Mouse (Mus musculus) hindbrain, embryonic 10.5 days (tissue): ENCODE measurements around the gene Fer1l4. TPM values are rescaled to one million over a fixed set of nuclear protein-coding genes. Genes with fewer than 3 reads are reported as not detected.

ENCODE experiments used
- DNase-seq: peaks from one replicate; pipeline ENCODE4 v3.0.0-alpha.2; 2017; ENCODE audit warnings: low spot score
- H3K27ac ChIP-seq: fragments of 300-500 bp; sonication (generic); 2 replicates; pipeline ENCODE4 v1.5.1; 2016; ENCODE audit warnings: mild to moderate bottlenecking, moderate library complexity
- H3K27me3 ChIP-seq: fragments of 300-500 bp; sonication (generic); 2 replicates; pipeline ENCODE4 v1.6.1; 2016; ENCODE audit warnings: mild to moderate bottlenecking; ENCODE audit not compliant: poor library complexity, insufficient read depth, severe bottlenecking
- H3K36me3 ChIP-seq: fragments of 300-500 bp; sonication (generic); 2 replicates; pipeline ENCODE4 v1.6.1; 2016; ENCODE audit warnings: mild to moderate bottlenecking, moderate library complexity
- H3K4me1 ChIP-seq: fragments of 300-500 bp; sonication (generic); replicated peaks from 2 replicates; pipeline ENCODE4 v1.6.1; 2016; ENCODE audit warnings: mild to moderate bottlenecking
- H3K4me3 ChIP-seq: fragments of 300-500 bp; sonication (generic); 2 replicates; pipeline ENCODE4 v1.5.1; 2016; ENCODE audit warnings: mild to moderate bottlenecking, moderate library complexity
- H3K9me3 ChIP-seq: fragments of 300-500 bp; sonication (generic); 2 replicates; pipeline ENCODE4 v1.6.1; 2016; ENCODE audit warnings: mild to moderate bottlenecking, moderate library complexity
- WGBS: fragments of 180-500 bp; shearing (Covaris S2); methylation state at CpG from one replicate; pipeline ENCODE4 v1.1.7; 2016; 5-methylcytosine and 5-hydroxymethylcytosine counted together
- polyA plus RNA-seq: library from polyadenylated mRNA; unstranded; fragments of >200 nt; fragmentation: Nextera tagmentation; extraction: Ambion mirVana; gene quantifications from 2 replicates; pipeline ENCODE4 v1.2.1, GENCODE M21; 2016

The Fer1l4 gene
- polyA plus RNA-seq, 1 experiment from 2014 or later = not detected

DNA sequence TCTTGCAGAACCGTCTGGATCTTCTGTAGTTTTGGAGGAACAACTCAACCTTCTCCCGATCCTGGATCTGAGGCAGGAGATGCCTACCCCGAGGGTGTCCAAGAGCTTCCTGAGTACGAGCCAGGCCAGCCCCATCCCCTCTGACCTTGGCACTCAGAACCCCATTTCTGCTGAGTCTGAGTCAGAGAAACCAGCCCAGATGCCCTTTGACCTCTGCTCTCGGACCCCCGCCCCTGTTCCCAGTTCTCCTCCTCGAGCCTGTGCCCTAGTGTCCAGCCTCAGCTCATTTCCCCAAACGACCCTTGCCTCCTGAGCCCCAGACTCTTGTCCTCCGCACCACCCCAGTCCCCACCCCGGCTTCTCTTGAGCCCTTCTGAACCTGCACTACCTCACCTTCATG lies 13.4 kb upstream of the Fer1l4 start:
- Histone ChIP-seq H3K27ac (peak overlapping the region; percentile 95), H3K36me3 (peaks cover 43% of the 10 kb centered on the region), H3K9me3 (no peaks in the 10 kb centered on the region), H3K4me3 (peak overlapping the region; percentile 85), H3K27me3 (no peaks in the 10 kb centered on the region), H3K4me1 (peaks cover 22% of the 10 kb centered on the region)
- 33% methylated on average over 10 of the region's 10 CpGs for WGBS
- DNase-seq = no peak

DNA sequence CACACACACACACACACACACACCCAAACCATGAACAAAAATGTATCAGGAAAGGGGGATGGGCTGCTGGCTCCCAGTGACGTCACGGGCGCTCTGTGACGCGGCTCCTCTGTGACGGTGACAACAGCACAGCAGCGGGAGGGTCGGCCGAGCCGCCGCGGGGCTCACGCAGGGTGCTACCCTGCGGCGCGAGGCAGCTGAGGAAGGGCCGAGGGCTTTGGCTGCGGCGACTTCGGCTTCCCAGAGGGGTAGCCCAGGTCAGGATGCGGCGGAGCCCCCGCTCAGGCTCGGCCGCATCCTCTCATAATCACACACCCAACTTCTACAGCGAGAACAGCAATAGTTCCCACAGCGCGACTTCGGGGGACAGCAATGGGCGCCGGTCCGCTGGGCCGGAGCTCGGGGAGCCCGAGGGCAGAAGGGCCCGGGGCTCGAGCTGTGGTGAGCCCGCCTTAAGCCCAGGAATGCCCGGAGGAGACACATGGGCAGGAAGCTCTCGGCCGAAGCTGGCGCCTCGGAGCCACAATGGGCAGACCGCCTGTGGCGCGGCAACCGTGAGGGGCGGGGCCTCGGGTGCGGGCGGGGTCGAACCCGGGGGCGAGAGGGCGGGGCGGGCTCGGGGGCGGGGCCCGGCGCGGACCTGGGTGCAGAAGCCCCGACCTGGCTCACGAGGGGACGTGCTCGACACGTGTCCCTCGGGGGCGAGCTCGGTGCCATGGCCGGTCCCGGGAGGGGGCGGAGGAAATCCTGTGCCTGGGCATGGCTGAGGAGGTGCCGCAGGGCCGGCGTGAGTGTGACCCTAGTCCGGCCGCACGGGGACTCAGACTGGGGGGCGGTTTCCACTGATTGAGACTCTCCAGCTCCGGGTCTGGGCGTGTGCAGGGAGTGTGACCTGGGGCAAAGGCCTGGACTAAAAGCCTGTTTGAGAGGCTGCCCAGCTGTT lies 12.6 kb upstream of the Fer1l4 start, which contains the start of gene Spag4:
Gene Spag4 (plus strand): TSS at position 77 of the 943 bp plus-strand sequence.
- Histone ChIP-seq H3K27ac (peak within 1 kb of the TSS; percentile 95), H3K4me3 (peak within 1 kb of the TSS; percentile 85), H3K36me3 (peaks cover 36% of the 10 kb centered on the region), H3K4me1 (peaks cover 22% of the 10 kb centered on the region), H3K27me3 (no peaks in the 10 kb centered on the region), H3K9me3 (no peaks in the 10 kb centered on the region)
- DNase-seq = peak; percentile 85
- under 1% methylated on average over 81 of the region's 81 CpGs for WGBS

DNA sequence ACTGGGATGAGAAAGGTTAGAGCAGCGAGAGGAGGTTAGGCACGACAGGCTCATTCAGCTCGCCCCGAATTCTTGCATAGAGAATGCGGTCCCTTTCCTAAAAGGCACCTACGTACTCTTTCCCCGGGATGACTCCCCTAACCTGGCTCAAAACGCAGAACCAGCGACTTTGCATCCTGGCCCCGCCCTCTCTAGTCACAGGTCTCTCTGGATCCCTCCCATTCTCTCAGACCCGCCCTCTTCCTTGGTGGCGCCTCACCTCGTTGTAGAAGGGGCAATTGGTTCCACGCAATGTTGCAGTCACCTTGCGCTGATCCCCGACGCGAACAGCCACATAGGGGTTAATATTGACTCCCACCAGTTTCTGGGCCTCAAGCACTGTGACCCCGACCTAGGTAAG lies 4.8 kb downstream of the Fer1l4 start:
- Histone ChIP-seq H3K27ac (no peak overlapping the region), H3K4me1 (peaks cover 9% of the 10 kb centered on the region), H3K36me3 (no peaks in the 10 kb centered on the region), H3K27me3 (peaks cover 25% of the 10 kb centered on the region), H3K9me3 (no peaks in the 10 kb centered on the region), H3K4me3 (peak overlapping the region; percentile 28)
- 6% methylated on average over 19 of the region's 19 CpGs for WGBS
- no peak for DNase-seq

DNA sequence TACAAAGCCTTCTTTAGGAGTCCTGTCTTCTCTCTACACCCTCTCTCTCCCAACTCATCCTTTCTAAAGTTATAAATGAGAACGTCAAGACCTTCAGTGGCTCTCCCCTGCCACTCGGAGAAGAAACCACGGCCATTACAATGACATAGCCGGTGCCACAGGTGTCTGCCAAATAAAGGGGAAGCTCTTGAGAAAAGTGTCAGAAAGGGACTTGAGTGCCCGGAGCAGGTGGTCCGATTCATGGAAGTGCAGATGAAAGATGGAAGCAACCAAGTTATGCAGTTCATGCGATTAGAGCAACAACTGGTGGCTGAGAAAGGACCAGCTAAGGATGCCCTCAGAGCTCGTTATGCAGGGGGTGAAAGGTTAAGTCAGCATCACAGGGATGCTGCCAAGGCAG lies 9.8 kb downstream of the Fer1l4 start:
- WGBS = 84% methylated on average over 8 of the region's 8 CpGs
- H3K27me3 ChIP-seq = peaks cover 17% of the 10 kb centered on the region
- H3K36me3 ChIP-seq = no peaks in the 10 kb centered on the region
- H3K4me1 ChIP-seq = peaks cover 5% of the 10 kb centered on the region
- no peak for DNase-seq
- H3K9me3 ChIP-seq = no peaks in the 10 kb centered on the region
- no peak overlapping the region for H3K4me3 ChIP-seq
- no peak overlapping the region for H3K27ac ChIP-seq

DNA sequence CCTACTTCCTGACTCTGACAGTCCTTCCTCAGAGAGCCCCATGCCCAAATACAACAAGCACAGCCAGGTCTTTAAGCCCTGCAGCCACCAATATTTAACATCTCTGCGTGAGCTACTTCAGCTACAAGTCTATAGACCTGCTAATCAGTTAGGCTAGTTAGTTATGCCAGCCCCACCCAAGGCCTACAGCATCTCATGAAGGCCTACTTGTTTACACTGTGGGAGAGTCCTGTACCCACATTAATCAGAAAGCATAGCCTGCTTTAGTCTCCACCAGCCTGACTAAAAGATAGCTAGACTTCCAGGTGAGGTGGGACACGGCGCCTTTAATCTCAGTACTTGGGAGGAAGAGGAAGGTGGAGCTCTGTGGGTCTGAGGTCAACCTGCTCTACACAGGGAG lies 13.4 kb downstream of the Fer1l4 start:
- Histone ChIP-seq H3K4me1 (0 out of 2 replicates have a peak, but pooled peaks cover 4% of the 10 kb centered on the region), H3K36me3 (no peaks in the 10 kb centered on the region), H3K4me3 (no peak overlapping the region), H3K27me3 (no peaks in the 10 kb centered on the region), H3K27ac (no peak overlapping the region), H3K9me3 (no peaks in the 10 kb centered on the region)
- DNase-seq = no peak
- 92% methylated on average over 3 of the region's 3 CpGs for WGBS

DNA sequence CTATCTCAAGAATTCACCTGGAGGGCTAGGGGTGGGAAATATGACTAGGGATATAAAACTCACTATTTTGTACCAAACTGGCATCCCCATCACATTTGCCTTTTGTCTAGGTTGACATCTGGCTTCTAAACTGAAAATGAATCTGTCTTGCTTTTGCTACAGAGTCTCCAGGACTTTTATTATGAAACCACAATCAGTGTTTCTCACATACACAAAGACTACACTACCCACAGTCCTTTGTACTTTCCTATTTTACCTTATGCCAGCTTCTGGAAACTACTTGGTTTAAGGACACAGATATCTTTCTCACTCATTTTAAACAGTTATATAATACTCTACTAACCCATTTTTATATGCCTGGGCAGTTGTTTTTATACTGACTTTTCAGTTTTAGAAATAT lies 27.3 kb downstream of the Fer1l4 start:
- Histone ChIP-seq H3K27me3 (no peaks in the 10 kb centered on the region), H3K4me3 (no peak overlapping the region), H3K27ac (no peak overlapping the region), H3K4me1 (no peaks in the 10 kb centered on the region; the same call in 1 of the 2 replicates), H3K36me3 (no peaks in the 10 kb centered on the region; the same call in 1 of the 2 replicates), H3K9me3 (no peaks in the 10 kb centered on the region)
- DNase-seq = no peak

DNA sequence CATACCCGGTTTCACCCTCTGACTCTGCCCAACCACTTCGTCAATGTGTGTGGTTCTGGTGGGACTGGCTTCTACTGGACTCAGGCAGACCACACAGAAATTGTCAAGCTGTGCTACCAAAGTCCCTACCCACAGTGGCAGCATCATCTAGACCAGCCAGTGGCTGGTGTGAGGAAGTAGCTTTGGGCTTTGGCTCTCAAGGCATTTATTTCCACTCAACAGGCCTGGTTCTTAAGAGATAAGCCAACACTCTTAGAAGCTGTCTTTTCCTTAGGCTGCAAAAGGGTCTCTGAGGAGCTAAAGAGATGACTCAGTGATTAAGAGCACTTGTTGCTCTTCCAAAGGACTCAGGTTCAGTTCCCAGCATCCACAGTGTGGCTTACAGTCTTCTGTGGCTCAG lies 31.0 kb downstream of the Fer1l4 start:
- no peak for DNase-seq
- no peaks in the 10 kb centered on the region for H3K9me3 ChIP-seq
- no peaks in the 10 kb centered on the region for H3K27me3 ChIP-seq
- no peak overlapping the region for H3K4me3 ChIP-seq
- peaks cover 37% of the 10 kb centered on the region for H3K36me3 ChIP-seq
- no peak overlapping the region for H3K27ac ChIP-seq
- WGBS = 90% methylated on average over 2 of the region's 2 CpGs
- H3K4me1 ChIP-seq = no peaks in the 10 kb centered on the region; the same call in 1 of the 2 replicates

DNA sequence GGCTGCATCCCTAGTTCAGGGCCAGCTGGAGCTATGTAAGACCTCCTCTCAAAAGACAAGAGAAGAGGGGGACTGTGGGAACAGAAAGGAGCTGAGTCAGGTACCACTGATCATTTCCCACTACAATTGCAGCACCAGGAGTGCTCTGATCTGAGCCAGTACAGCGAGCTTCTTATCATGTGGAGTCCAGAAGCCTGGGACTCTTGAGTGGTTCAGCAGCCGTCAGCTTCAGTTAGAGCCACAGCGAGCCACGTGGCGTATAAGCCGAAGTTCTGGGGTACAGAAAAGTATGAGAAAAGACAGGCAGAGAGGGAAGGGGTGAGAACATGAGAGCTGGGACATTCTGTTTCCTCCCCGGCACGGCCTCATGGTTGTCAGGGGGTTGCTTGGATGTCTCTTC lies 31.5 kb downstream of the Fer1l4 start:
- Histone ChIP-seq H3K27ac (no peak overlapping the region), H3K4me3 (no peak overlapping the region), H3K36me3 (peaks cover 42% of the 10 kb centered on the region), H3K27me3 (no peaks in the 10 kb centered on the region), H3K4me1 (no peaks in the 10 kb centered on the region; the same call in 1 of the 2 replicates), H3K9me3 (no peaks in the 10 kb centered on the region)
- 94% methylated on average over 8 of the region's 8 CpGs for WGBS
- no peak for DNase-seq

DNA sequence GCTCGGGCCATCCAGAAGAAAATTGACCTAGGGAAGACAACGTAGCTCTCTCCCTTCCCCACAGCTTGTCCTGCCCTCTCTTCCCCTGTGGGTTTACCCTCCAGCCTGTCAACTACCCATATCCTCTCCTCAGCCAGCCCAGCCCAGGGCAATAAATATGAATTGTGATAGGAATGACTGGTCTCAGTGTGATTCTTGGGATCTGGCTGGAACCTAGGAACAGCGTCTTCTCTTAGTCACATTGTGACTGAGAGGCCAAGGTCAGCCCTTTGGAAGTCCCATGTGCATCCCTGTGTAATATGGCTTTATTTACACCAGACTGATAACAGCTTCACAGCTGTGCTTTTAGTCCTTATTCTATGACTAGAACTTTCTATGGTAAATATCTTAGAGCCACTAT lies 34.6 kb downstream of the Fer1l4 start:
- Histone ChIP-seq H3K4me3 (no peak overlapping the region), H3K27ac (no peak overlapping the region), H3K36me3 (peaks cover 73% of the 10 kb centered on the region), H3K9me3 (no peaks in the 10 kb centered on the region), H3K27me3 (no peaks in the 10 kb centered on the region), H3K4me1 (no peaks in the 10 kb centered on the region)
- 92% methylated on average over 3 of the region's 3 CpGs for WGBS
- DNase-seq = no peak

DNA sequence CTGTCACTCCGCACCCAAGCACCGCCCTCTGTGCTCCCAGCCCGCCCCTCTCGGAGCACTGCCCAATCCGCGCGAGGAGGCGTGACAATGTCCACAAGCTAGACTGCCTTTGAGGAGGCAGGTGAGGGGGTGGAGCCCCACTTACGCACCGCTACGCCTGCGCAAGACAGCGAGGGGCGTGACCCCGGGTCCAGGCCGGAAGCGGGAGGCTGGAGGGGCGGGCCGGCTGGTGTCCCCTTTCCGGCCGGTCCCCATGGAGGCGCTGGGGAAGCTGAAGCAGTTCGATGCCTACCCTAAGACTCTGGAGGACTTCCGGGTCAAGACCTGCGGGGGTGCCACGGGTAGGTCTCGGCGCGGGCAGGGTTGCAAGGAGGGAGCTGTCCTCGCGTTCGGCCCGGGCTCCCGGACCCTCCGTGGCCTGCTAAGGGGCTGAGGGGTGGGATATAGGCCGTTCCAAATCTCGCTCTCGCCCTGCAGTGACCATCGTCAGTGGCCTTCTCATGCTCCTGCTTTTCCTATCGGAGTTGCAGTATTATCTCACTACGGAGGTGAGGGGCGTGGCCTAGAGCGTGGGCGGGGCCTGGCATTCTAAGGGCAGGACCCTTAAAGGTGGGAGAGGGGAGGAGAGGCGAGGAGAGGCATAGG lies 44.7 kb downstream of the Fer1l4 start, which contains the start of the genes 6430550D23Rik and Ergic3:
Gene 6430550D23Rik (minus strand): TSS at position 90 of the 645 bp plus-strand sequence.
Gene Ergic3 (plus strand): TSS at position 158 of the 645 bp plus-strand sequence.
- peaks cover 17% of the 10 kb centered on the region for H3K4me1 ChIP-seq
- peak within 1 kb of the TSS; percentile 91 for H3K27ac ChIP-seq
- no peaks in the 10 kb centered on the region; the same call in 1 of the 2 replicates for H3K9me3 ChIP-seq
- under 1% methylated on average over 45 of the region's 45 CpGs for WGBS
- no peaks in the 10 kb centered on the region for H3K27me3 ChIP-seq
- peak within 1 kb of the TSS; percentile 86 for H3K4me3 ChIP-seq
- peaks cover 49% of the 10 kb centered on the region for H3K36me3 ChIP-seq
- peak; percentile 98 for DNase-seq

DNA sequence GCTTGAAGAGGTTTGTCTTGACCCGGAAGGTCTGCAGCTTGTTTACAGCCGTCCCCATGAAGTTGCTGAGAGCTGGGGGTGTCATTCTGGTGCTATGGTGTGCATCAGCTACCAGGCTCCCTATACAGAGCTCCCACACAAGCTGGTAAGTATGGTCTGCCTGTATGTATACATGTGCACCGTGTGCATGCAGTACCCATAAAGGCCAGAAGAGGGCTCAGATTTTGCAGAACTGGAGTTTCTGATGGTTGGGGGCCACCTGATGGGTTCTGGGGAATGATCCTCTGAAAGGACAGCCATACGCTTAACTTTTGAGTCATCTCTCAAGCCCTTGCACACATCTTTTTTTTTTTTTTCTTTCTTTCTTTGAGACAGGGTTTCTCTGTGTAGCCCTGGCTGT lies 47.4 kb downstream of the Fer1l4 start:
- Histone ChIP-seq H3K9me3 (no peaks in the 10 kb centered on the region; the same call in 1 of the 2 replicates), H3K27me3 (no peaks in the 10 kb centered on the region), H3K36me3 (peaks cover 33% of the 10 kb centered on the region), H3K27ac (no peak overlapping the region), H3K4me3 (no peak overlapping the region), H3K4me1 (peaks cover 17% of the 10 kb centered on the region)
- WGBS = 92% methylated on average over 4 of the region's 4 CpGs
- DNase-seq = peak; percentile 20

DNA sequence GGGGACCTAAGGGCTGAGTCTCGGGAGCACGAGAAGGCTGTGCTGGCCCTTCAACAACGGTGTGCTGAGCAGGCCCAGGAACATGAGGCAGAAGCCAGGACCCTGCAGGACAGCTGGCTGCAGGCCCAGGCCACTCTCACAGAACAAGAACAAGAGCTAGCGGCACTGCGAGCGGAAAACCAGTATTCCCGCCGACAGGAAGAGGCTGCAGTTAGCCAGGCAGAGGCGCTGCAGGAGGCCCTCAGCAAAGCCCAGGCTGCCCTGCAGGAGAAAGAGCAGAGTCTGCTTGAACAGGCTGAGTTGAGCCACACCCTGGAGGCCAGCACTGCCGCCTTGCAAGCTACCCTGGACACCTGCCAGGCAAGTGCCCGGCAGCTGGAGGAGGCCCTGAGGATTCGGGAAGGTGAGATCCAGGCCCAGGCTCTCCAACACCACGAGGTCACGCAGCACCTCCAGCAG lies 60.9 kb downstream of the Fer1l4 start:
- Histone ChIP-seq H3K27ac (no peak overlapping the region), H3K4me1 (no peaks in the 10 kb centered on the region), H3K9me3 (no peaks in the 10 kb centered on the region), H3K36me3 (peaks cover 100% of the 10 kb centered on the region), H3K27me3 (no peaks in the 10 kb centered on the region), H3K4me3 (no peak overlapping the region)
- 87% methylated on average over 14 of the region's 14 CpGs for WGBS
- DNase-seq = no peak

DNA sequence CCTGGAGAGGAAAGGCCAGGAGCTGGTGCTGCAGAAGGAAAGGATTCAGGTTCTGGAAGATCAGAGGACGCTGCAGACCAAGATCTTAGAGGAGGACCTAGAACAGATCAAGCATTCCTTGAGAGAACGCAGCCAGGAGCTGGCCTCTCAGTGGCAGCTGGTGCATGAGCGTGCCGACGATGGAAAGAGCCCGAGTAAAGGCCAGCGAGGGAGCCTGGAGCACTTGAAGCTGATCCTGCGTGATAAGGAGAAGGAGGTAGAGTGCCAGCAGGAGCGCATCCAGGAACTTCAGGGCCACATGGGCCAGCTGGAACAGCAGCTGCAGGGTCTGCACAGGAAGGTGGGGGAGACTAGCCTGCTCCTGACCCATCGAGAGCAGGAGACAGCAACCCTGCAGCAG lies 61.6 kb downstream of the Fer1l4 start:
- Histone ChIP-seq H3K4me1 (no peaks in the 10 kb centered on the region), H3K9me3 (no peaks in the 10 kb centered on the region), H3K4me3 (no peak overlapping the region), H3K36me3 (peaks cover 100% of the 10 kb centered on the region), H3K27ac (no peak overlapping the region), H3K27me3 (no peaks in the 10 kb centered on the region)
- WGBS = 95% methylated on average over 10 of the region's 10 CpGs
- DNase-seq = no peak
